Mouse (Mus musculus) midbrain, postnatal 0 days (tissue): ENCODE measurements around the gene Nfkbil1. TPM values are rescaled to one million over a fixed set of nuclear protein-coding genes. Genes with fewer than 3 reads are reported as not detected.
"Not testable (repeated sequence)": the region's sequence is repeated elsewhere in the genome, so short reads cannot be mapped to it uniquely, and the experiment has no call there.

Experiments
- ATAC-seq: fragments of 200-750 bp; cut with Nextera tagmentation; 2 replicates; pipeline ENCODE4 v1.8.0; 2017; ENCODE audit warnings: moderate number of reproducible peaks, mild to moderate bottlenecking, moderate TSS enrichment, moderate library complexity; ENCODE audit not compliant: low FRiP score
- DNase-seq: peaks from one replicate; pipeline ENCODE4 v3.0.0-alpha.2; 2015; ENCODE audit warnings: low spot score
- H3K27ac ChIP-seq: fragments of 300-500 bp; sonication (generic); 2 replicates; pipeline ENCODE4 v1.5.1; 2014; ENCODE audit warnings: low read depth, mild to moderate bottlenecking, low read length, mixed read lengths
- H3K27me3 ChIP-seq: fragments of 300-500 bp; sonication (generic); 2 replicates; pipeline ENCODE4 v1.6.1; 2014; ENCODE audit warnings: low read length, control low read depth, mixed read lengths; ENCODE audit not compliant: insufficient read depth
- H3K36me3 ChIP-seq: fragments of 300-500 bp; sonication (generic); 2 replicates; pipeline ENCODE4 v1.6.1; 2014; ENCODE audit warnings: low read length, control low read depth, mixed read lengths; ENCODE audit not compliant: insufficient read depth
- H3K4me1 ChIP-seq: fragments of 300-500 bp; sonication (generic); 2 replicates; pipeline ENCODE4 v1.6.1; 2014; ENCODE audit warnings: mild to moderate bottlenecking, control low read depth, antibody characterized with exemption, low read length, mixed read lengths; ENCODE audit not compliant: insufficient read depth
- H3K4me2 ChIP-seq: fragments of 300-500 bp; sonication (generic); 2 replicates; pipeline ENCODE4 v1.6.1; 2014; ENCODE audit warnings: low read depth, mild to moderate bottlenecking, low read length, mixed read lengths; ENCODE audit not compliant: poor library complexity, severe bottlenecking
- H3K4me3 ChIP-seq: fragments of 300-500 bp; sonication (generic); 2 replicates; pipeline ENCODE4 v1.5.1; 2014; ENCODE audit warnings: low read depth, mild to moderate bottlenecking, low read length, moderate library complexity
- H3K9ac ChIP-seq: fragments of 300-500 bp; sonication (generic); replicated peaks from 2 replicates; pipeline ENCODE4 v1.6.1; 2014; ENCODE audit warnings: mild to moderate bottlenecking, low read length, moderate library complexity, mixed read lengths; ENCODE audit not compliant: poor library complexity, severe bottlenecking
- H3K9me3 ChIP-seq: fragments of 300-500 bp; sonication (generic); 2 replicates; pipeline ENCODE4 v1.6.1; 2016; ENCODE audit warnings: low read length, control low read depth
- CTCF ChIP-seq: IDR thresholded peaks from 2 replicates; pipeline ENCODE4 v1.5.1; 2016; ENCODE audit warnings: antibody characterized with exemption, mild to moderate bottlenecking
- WGBS: fragments of 180-500 bp; shearing (Covaris S2); extraction: QIAGEN DNeasy Blood & Tissue Kit; methylation state at CpG from one replicate; pipeline ENCODE4 v1.1.7; 2014; 5-methylcytosine and 5-hydroxymethylcytosine counted together
- polyA plus RNA-seq: library from polyadenylated mRNA; unstranded; fragments of >200 nt; fragmentation: Nextera tagmentation; extraction: Ambion mirVana; gene quantifications from 2 replicates; pipeline ENCODE4 v1.2.1, GENCODE M21; 2015
- total RNA-seq: library from RNA; depleted of rRNA; stranded (reverse); fragments of >200 nt; gene quantifications from 2 replicates; pipeline ENCODE4 v1.2.3, GENCODE M21; 2014

The Nfkbil1 gene
- total and polyA plus RNA-seq, 2 experiments from 2014 or later, result 12.3 to 18.5 TPM

DNA sequence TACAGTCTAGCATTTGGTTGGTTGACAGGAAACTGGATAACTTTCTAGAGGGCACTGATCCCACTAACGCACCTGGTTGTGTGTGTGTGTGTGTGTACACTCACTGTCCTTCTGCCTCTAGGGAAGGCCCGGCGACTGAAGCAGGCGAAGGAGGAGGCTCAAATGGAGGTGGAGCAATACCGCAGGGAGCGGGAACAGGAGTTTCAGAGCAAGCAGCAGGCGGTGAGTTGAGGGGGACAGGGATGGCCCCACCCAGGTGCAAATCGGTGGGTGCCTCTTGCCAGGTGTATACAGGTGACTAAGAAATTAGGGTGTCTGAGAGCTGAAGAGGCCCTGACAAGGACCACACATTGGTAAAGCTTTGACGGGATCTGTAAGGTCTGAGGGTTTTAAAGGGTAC is 1.4 kb upstream of the Nfkbil1 start:
- H3K9ac ChIP-seq, result peak overlapping the region; percentile 66
- H3K4me3 ChIP-seq, result peak overlapping the region; percentile 42
- DNase-seq (no peak), ATAC-seq (no peak)
- 0 out of 2 replicates have a peak, but pooled peaks cover 15% of the 10 kb centered on the region for H3K36me3 ChIP-seq
- peak overlapping the region; percentile 89 for H3K4me2 ChIP-seq
- no peak for TF ChIP-seq CTCF
- H3K27me3 ChIP-seq, result no peaks in the 10 kb centered on the region
- H3K9me3 ChIP-seq, result no peaks in the 10 kb centered on the region
- H3K4me1 ChIP-seq, result peaks cover 5% of the 10 kb centered on the region; the same call in 1 of the 2 replicates
- H3K27ac ChIP-seq, result peak overlapping the region; percentile 92
- WGBS, result 63% methylated on average over 9 of the region's 9 CpGs

DNA sequence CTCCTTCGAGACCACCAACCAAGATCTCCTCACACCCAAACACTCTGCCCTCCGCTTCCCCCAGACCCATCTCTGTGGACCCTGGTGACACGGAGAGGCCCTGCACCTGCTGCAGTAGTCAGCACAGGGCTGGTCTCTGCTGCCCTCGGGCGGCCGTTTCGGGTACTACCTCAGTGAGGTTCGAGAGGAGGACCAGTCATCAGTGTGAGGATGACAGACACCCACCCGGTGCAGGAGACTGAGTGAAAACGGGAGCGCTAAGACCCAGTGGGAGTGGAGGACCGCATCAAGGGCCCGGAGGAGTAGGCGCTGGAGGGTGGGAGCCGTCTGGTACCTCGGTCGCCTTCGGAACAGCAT is 776 bp upstream of the Nfkbil1 start:
- H3K36me3 ChIP-seq, result peaks cover 15% of the 10 kb centered on the region; the same call in 1 of the 2 replicates
- H3K27me3 ChIP-seq, result no peaks in the 10 kb centered on the region
- peak; percentile 100 for TF ChIP-seq CTCF
- DNase-seq (peak; percentile 95), ATAC-seq (peak; percentile 90)
- peak overlapping the region; percentile 66 for H3K9ac ChIP-seq
- no peaks in the 10 kb centered on the region for H3K9me3 ChIP-seq
- peaks cover 5% of the 10 kb centered on the region; the same call in 1 of the 2 replicates for H3K4me1 ChIP-seq
- H3K27ac ChIP-seq, result peak overlapping the region; percentile 92
- H3K4me2 ChIP-seq, result peak overlapping the region; percentile 89
- under 1% methylated on average over 18 of the region's 18 CpGs for WGBS
- peak overlapping the region; percentile 42 for H3K4me3 ChIP-seq

DNA sequence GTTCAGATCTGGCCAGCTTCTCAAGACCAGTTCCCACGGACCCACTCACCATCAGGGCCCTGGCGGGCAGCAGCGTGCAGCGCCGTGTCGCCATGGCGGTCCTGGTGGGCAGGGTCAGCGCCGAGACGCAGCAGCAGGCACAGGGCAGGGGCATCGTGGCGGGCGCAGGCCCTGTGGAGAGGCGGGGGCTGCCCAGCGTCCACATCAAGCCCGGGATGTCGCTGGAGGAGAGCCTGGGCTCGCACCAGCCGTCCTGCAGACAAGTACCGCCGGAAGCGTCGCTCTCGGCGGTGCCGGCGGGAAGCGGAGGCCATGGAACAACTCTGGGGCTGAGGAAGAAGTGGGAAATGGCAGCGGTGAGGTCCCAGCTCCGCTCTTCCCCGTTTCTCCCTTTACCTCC is 689 bp downstream of the Nfkbil1 start:
- 4% methylated on average over 27 of the region's 31 CpGs for WGBS
- Histone ChIP-seq H3K9ac (peak overlapping the region; percentile 66), H3K9me3 (no peaks in the 10 kb centered on the region)

DNA sequence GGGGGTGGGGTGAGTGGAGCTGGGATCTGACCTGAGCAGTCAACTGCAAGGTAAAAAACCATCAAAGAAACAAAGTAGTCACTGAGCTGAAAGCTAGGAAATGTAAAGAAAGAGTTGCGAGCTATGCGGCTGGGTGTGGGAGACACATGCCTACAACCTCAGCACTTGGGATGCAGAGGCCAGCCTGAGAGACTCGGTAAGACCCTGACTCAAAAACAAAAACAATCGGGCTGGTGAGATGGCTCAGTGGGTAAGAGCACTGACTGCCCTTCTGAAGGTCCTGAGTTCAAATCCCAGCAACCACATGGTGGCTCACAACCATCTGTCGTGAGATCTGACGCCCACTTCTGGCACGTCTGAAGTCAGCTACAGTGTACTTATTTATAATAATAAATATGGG is 1.5 kb downstream of the Nfkbil1 start:
- not testable (repeated sequence) for H3K27ac ChIP-seq, ATAC-seq, DNase-seq, H3K9me3 ChIP-seq, H3K4me3 ChIP-seq, H3K9ac ChIP-seq, H3K4me2 ChIP-seq, H3K27me3 ChIP-seq, H3K4me1 ChIP-seq
- H3K36me3 ChIP-seq, result peaks cover 32% of the 10 kb centered on the region
- WGBS, result 84% methylated on average over 7 of the region's 7 CpGs

More for the DNA sequence above, 689 bp downstream of the Nfkbil1 start:
- Histone ChIP-seq H3K36me3 (peaks cover 24% of the 10 kb centered on the region), H3K4me1 (peaks cover 5% of the 10 kb centered on the region; the same call in 1 of the 2 replicates), H3K27me3 (no peaks in the 10 kb centered on the region), H3K27ac (peak overlapping the region; percentile 92), H3K4me3 (peak overlapping the region; percentile 42), H3K4me2 (peak overlapping the region; percentile 89)
- ATAC-seq, result no peak
- no peak for TF ChIP-seq CTCF
- no peak for DNase-seq

DNA sequence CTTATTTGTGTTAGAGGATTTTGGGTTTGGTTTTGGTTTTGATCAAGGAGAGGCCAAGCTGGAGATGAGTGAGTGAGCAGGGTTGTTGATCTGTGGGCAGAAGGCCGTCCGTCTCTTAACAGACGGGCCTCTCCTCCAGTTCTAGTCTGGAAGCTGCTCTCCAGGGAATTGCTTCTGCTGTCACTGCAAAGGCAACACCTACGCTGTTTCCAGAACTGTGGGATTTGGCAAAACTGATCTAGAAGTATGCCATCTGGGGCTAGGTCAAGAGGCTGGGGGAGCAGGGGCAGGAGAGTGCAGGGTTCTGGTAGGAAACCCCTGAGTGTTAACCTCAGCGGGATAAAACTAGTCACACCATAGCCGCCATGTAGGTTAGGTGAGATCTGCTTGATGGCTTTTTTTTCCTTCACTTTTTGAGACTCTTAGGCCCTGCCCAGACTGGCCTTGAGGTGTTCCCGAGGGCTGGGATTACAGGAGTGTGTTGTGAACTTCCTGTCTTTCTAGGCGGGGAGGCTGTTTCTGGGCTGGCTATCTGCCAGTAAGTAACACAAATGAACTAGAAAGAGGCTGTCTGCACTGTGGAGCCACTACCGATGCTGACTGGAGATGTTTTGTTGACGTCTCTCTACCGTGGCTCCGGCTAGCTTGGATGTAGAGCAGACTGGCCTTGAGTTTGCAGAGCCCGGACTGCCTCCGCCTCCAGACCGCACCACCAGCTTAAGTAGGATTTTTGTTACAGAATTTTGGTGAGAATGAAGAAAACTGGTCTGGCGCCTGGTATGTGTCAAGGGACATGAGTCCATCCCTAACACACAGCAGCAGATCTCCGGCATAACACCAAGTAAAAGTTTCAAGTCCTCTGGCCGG is 2.2 kb downstream of the Nfkbil1 start, which contains the start of gene Atp6v1g2:
Gene Atp6v1g2, plus strand, starts transcription at position 547 of the 867 bp plus-strand sequence.
- no peaks in the 10 kb centered on the region for H3K9me3 ChIP-seq
- no peak within 1 kb of the TSS for H3K9ac ChIP-seq
- peak within 1 kb of the TSS; percentile 89; the same call in 1 of the 2 replicates for H3K4me2 ChIP-seq
- H3K4me3 ChIP-seq, result peak within 1 kb of the TSS; percentile 42; the same call in 1 of the 2 replicates
- 76% methylated on average over 18 of the region's 18 CpGs for WGBS
- H3K27ac ChIP-seq, result no peak within 1 kb of the TSS
- H3K36me3 ChIP-seq, result peaks cover 36% of the 10 kb centered on the region
- no peak for TF ChIP-seq CTCF
- no peaks in the 10 kb centered on the region for H3K27me3 ChIP-seq
- ATAC-seq (no peak), DNase-seq (no peak)
- H3K4me1 ChIP-seq, result peaks cover 5% of the 10 kb centered on the region; the same call in 1 of the 2 replicates

DNA sequence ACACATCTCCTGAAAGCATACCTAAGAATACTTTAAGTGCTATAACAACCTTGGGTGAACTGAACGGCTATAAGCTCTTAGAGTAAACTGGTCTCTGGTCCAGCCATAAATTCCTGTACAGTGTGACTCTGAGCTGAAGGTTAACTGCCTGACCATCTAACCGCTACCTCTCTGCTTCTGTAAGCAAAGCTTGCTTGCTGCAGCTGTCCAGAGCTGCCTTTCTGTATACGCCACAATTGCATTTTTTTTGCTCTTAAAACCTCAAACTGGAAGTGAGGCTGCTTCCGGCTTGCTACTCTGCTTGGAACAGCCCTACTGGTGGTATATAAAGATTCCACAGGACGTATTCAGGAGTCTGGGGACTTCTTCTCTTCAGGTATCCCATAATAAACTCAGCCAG is 2.9 kb downstream of the Nfkbil1 start:
- Histone ChIP-seq H3K27me3 (no peaks in the 10 kb centered on the region), H3K27ac (no peak overlapping the region), H3K36me3 (peaks cover 42% of the 10 kb centered on the region), H3K4me1 (peaks cover 5% of the 10 kb centered on the region; the same call in 1 of the 2 replicates), H3K9me3 (no peaks in the 10 kb centered on the region), H3K4me3 (no peak overlapping the region), H3K4me2 (no peak overlapping the region), H3K9ac (no peak overlapping the region)
- ATAC-seq (no peak), DNase-seq (no peak)
- no peak for TF ChIP-seq CTCF
- WGBS, result 89% methylated on average over 5 of the region's 5 CpGs
